Mouse (Mus musculus) liver, adult 2 months (tissue): ENCODE results near the gene Fndc8. TPM values are rescaled to one million over a fixed set of nuclear protein-coding genes. Genes with fewer than 3 reads are reported as not detected.

Experiments
- DNase-seq: peaks from one replicate; pipeline ENCODE4 v3.0.0-alpha.2; 2011; ENCODE audit warnings: low read depth, low spot score; ENCODE audit errors: extremely low read depth
- H3K27ac ChIP-seq: fragments of 200-500 bp; replicated peaks from 2 replicates; pipeline ENCODE4 v1.5.1; 2012; ENCODE audit warnings: low read depth, mild to moderate bottlenecking, control low read depth, inconsistent platforms, low read length; ENCODE audit not compliant: insufficient read depth
- H3K27me3 ChIP-seq: fragments of 200-500 bp; 2 replicates; pipeline ENCODE4 v1.6.1; 2012; ENCODE audit warnings: mild to moderate bottlenecking, moderate library complexity, low read length, inconsistent platforms; ENCODE audit not compliant: control insufficient read depth, insufficient read depth
- H3K36me3 ChIP-seq: fragments of 200-500 bp; 2 replicates; pipeline ENCODE4 v1.6.1; 2012; ENCODE audit warnings: low read length, inconsistent platforms; ENCODE audit not compliant: control insufficient read depth, insufficient read depth
- H3K4me1 ChIP-seq: fragments of 200-500 bp; 2 replicates; pipeline ENCODE4 v1.6.1; 2011; ENCODE audit warnings: low read length; ENCODE audit not compliant: control insufficient read depth, insufficient read depth
- H3K4me3 ChIP-seq: fragments of 200-500 bp; 2 replicates; pipeline ENCODE4 v1.5.1; 2011; ENCODE audit warnings: low read depth, mild to moderate bottlenecking, control low read depth, low read length, moderate library complexity; ENCODE audit not compliant: insufficient read depth
- H3K79me2 ChIP-seq: fragments of 200-500 bp; 2 replicates; pipeline ENCODE4 v1.6.1; 2012; ENCODE audit warnings: inconsistent platforms, mild to moderate bottlenecking, low read length, moderate library complexity; ENCODE audit not compliant: control insufficient read depth, insufficient read depth
- H3K9ac ChIP-seq: fragments of 200-500 bp; 2 replicates; pipeline ENCODE4 v1.6.1; 2012; ENCODE audit warnings: low read depth, mild to moderate bottlenecking, control low read depth, inconsistent platforms, low read length
- CTCF ChIP-seq: fragments of 200-500 bp; IDR thresholded peaks from 2 replicates; pipeline ENCODE4 v1.5.1; 2011; ENCODE audit warnings: low read depth, low read length, control low read depth
- POLR2A ChIP-seq: fragments of 200-500 bp; IDR thresholded peaks from 2 replicates; pipeline ENCODE4 v1.6.1; 2011; ENCODE audit warnings: low read length, control low read depth; ENCODE audit not compliant: insufficient read depth; ENCODE audit errors: extremely low read depth
- WGBS: fragments of 180-500 bp; shearing (Covaris S2); methylation state at CpG from one replicate; pipeline ENCODE4 v1.1.7; 2018; 5-methylcytosine and 5-hydroxymethylcytosine counted together
- polyA plus RNA-seq: library from polyadenylated mRNA; depleted of rRNA; stranded (reverse); fragments of >200 nt; gene quantifications from 2 replicates; pipeline ENCODE4 v1.2.3, GENCODE M21; 2012
- total RNA-seq: library from RNA; depleted of rRNA; stranded (reverse); fragments of >200 nt; gene quantifications from 2 replicates; pipeline ENCODE4 v1.2.3, GENCODE M21; 2014

Fndc8 gene
- total and polyA plus RNA-seq, 2 experiments: not detected

DNA sequence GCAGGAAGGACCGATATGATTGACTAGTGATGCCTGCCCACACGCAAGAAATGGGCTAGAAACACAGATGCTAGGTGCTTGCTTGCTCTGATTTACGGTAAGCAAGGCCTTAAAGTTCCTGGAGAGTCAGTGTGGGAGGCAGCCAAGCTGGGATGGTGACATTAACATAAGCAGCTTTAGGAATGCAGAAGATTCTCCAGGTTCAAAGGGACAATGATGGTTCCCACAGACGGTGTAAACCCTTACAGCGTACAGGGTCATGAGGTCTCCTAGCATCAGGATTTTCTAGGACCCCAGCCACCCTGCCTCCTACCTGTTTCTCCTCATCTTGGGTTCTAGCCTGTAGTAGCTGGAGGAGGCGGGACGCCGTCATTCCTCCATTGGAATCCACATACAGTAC is 8.7 kb upstream of the Fndc8 start:
- Histone ChIP-seq H3K36me3 (peaks cover 13% of the 10 kb centered on the region), H3K4me1 (peaks cover 3% of the 10 kb centered on the region), H3K9ac (no peak overlapping the region), H3K27ac (no peak overlapping the region), H3K27me3 (no peaks in the 10 kb centered on the region), H3K4me3 (no peak overlapping the region), H3K79me2 (no peaks in the 10 kb centered on the region; the same call in 1 of the 2 replicates)
- no peak for DNase-seq
- 94% methylated on average over 8 of the region's 8 CpGs for WGBS
- TF ChIP-seq CTCF (no peak), POLR2A (no peak)

DNA sequence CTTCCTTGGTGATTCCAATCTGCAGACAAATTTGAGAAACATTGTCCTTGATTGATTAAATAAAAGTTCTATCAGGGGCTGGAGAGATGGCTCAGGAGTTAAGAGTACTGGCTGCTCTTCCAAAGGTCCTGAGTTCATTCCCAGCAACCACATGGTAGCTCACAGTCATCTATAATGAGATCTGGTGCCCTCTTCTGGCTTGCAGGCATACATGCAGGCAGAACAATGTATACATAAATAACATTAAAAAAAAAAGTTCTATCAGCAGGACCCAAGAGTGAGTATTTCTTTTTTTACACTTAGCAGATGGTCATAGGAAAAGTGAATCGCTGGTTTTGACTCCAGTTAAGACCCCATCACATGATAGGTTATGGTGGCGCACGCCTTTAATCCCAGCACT is 5.4 kb upstream of the Fndc8 start:
- H3K4me3 ChIP-seq: no peak overlapping the region
- peaks cover 5% of the 10 kb centered on the region for H3K4me1 ChIP-seq
- H3K27ac ChIP-seq: no peak overlapping the region
- TF ChIP-seq CTCF (peak; percentile 22; the same call in 1 of the 2 replicates), POLR2A (no peak)
- H3K27me3 ChIP-seq: no peaks in the 10 kb centered on the region
- no peak overlapping the region for H3K9ac ChIP-seq
- peak; percentile 31 for DNase-seq
- peaks cover 2% of the 10 kb centered on the region; the same call in 1 of the 2 replicates for H3K36me3 ChIP-seq
- H3K79me2 ChIP-seq: no peaks in the 10 kb centered on the region; the same call in 1 of the 2 replicates
- WGBS: 89% methylated on average over 3 of the region's 3 CpGs

DNA sequence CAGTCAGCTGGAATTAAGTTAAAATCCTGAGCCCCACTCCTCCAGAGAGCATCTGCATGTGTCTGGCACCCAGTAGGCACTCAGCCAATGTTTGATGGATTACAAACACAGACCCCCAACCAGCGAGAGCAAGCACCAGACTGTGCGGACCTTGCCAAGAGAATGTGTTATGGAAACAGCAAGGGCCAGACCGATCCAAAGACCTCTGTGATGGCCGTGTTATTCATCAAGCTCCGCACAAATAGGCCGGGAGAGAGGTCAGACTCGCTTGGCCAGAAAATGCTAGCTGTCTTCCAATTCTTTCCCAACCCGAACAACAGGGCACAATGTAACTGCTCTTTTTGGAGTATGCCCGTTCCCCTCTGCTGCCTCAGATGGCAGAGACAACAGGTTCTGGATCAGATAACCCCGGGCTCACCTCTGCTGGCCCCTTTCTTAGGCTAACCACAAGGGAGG is 3.4 kb upstream of the Fndc8 start:
- Histone ChIP-seq H3K9ac (peak overlapping the region; percentile 29; the same call in 1 of the 2 replicates), H3K36me3 (no peaks in the 10 kb centered on the region), H3K27me3 (no peaks in the 10 kb centered on the region), H3K4me1 (peaks cover 5% of the 10 kb centered on the region), H3K79me2 (no peaks in the 10 kb centered on the region; the same call in 1 of the 2 replicates), H3K27ac (peak overlapping the region; percentile 78), H3K4me3 (no peak overlapping the region)
- WGBS: 22% methylated on average over 10 of the region's 10 CpGs
- no peak for TF ChIP-seq CTCF
- TF ChIP-seq POLR2A: no peak
- peak; percentile 99 for DNase-seq

DNA sequence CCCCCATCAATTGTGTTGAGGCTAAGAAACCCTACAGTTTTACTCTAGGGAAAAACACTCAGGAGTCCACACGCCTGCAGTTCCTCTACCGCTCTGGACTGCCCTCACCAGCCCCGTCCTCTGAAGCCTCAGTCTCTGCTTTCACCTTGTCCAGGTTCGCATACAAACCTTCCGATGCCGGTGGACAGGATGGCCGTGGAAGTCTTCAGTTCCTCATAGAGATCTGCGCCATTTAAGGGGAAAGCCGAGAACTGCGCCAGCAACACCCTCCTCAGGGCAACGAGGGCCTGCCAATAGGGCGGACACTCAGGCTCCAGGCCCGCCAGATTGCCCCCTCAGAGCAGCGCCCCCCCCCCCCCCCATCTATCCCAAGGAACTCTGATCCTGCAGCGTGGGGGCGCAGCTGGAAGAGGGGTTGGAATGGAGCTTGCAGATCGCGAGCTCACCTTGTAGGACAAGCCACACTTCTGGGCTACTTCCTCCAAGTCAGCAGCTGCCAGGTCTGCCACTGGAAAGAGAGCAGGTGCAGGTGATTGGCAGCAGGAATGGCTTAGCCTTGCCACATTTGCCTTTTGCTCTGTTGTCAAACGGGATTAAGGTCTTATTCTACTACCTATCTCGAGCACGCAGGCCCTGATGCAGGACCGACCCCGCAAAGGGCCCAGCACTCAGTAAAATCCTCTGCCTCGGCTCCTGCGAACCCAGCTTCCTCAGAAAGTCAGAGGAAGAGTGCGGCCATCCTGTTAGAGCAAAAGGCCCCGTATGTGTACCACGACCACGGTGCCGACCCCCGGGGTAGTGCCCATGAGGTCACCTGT is 2.2 kb upstream of the Fndc8 start:
- H3K36me3 ChIP-seq: no peaks in the 10 kb centered on the region
- peak overlapping the region; percentile 60 for H3K4me3 ChIP-seq
- no peaks in the 10 kb centered on the region for H3K27me3 ChIP-seq
- H3K79me2 ChIP-seq: no peaks in the 10 kb centered on the region; the same call in 1 of the 2 replicates
- peak overlapping the region; percentile 65 for H3K9ac ChIP-seq
- TF ChIP-seq POLR2A (no peak), CTCF (no peak)
- 4% methylated on average over 31 of the region's 31 CpGs for WGBS
- H3K27ac ChIP-seq: peak overlapping the region; percentile 57
- peak; percentile 76 for DNase-seq
- H3K4me1 ChIP-seq: peaks cover 5% of the 10 kb centered on the region

DNA sequence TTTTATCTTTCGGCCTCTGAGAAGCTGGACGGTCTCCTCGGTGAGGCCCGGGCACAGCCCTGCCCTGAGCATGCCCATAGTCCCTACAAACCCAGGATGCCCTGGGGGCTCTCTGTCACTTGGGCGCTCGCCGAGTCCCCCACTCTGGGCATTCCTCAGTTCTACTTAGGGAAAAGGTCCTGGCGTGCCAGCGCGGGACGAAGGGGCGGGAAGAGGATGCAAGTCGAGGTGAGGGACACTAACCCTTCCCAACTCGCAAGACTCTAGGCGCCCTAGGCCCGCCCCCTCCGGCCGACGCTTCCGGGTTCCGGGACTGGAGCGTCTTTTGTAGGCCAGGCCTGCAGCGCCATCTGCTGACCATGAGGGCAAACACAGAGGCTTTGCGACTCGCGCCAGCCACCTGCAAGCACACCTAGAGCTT is 1.6 kb upstream of the Fndc8 start, which contains the start of gene Rad51d:
Gene Rad51d (minus strand): TSS at position 273 of the 421 bp plus-strand sequence.
- Histone ChIP-seq H3K27ac (peak within 1 kb of the TSS; percentile 57), H3K79me2 (no peaks in the 10 kb centered on the region; the same call in 1 of the 2 replicates), H3K4me3 (peak within 1 kb of the TSS; percentile 60), H3K36me3 (no peaks in the 10 kb centered on the region), H3K4me1 (peaks cover 5% of the 10 kb centered on the region), H3K9ac (peak within 1 kb of the TSS; percentile 65), H3K27me3 (no peaks in the 10 kb centered on the region)
- 0% methylated on average over 26 of the region's 26 CpGs for WGBS
- DNase-seq: peak; percentile 81
- TF ChIP-seq CTCF: peak; percentile 95
- peak; percentile 55; the same call in 1 of the 2 replicates for TF ChIP-seq POLR2A

DNA sequence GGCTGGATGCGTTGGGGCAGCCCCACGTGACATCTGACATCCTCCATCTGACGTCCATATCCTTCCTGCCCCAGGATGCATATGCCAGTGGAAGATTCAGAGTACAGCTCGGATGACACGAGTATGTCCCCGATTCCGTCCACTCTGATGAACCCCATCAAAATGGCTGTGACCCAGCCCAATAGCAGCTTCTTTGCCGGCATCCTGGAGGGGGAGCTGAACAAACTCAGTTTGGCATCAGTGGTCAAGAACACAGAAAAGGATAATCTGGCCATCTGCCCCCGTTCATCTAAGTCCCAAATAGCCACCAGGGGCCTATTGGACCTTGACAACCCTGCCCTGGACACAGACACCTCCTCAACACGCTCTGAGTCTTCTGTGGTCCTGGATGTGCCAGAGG is 5.6 kb downstream of the Fndc8 start:
- TF ChIP-seq POLR2A: no peak
- TF ChIP-seq CTCF: no peak
- H3K79me2 ChIP-seq: no peaks in the 10 kb centered on the region

More for the DNA sequence above, 5.6 kb downstream of the Fndc8 start:
- 0 out of 2 replicates have a peak overlapping the region, but pooled peaks have one; percentile 15 for H3K4me3 ChIP-seq
- no peak overlapping the region for H3K9ac ChIP-seq
- 82% methylated on average over 10 of the region's 10 CpGs for WGBS
- H3K27me3 ChIP-seq: no peaks in the 10 kb centered on the region
- DNase-seq: no peak
- no peaks in the 10 kb centered on the region for H3K4me1 ChIP-seq
- no peak overlapping the region for H3K27ac ChIP-seq
- peaks cover 3% of the 10 kb centered on the region; the same call in 1 of the 2 replicates for H3K36me3 ChIP-seq
